Mouse (Mus musculus): ENCODE results near the gene Gng7. TPM values are rescaled to one million over a fixed set of nuclear protein-coding genes. Genes with fewer than 3 reads are reported as not detected.

The Gng7 gene
- total and polyA plus RNA-seq, 3 experiments, result 0.24 to 0.47 TPM; not detected in 1

GRCm38 (mm10) chr10:81016645-81017044 lies 1.9 kb upstream of the Gng7 start (continued):
- TF ChIP-seq MEF2A (IDR thresholded peaks at IDR 0.05; ENCODE audit: borderline replicate concordance, low read depth, low read length) (no peak), CTCF (conservative IDR thresholded peaks at IDR 0.05 in 1 of 2, IDR thresholded peaks at IDR 0.05 in 1 of 2; ENCODE audit: low read depth in 2 of 2, low read length in 2 of 2) (peak; percentile 80 to 90), ZC3H11A (IDR thresholded peaks at IDR 0.05; ENCODE audit: low read depth, low read length) (no peak), ELF1 (IDR thresholded peaks at IDR 0.05; ENCODE audit: low read depth, low read length) (no peak)

- in situ Hi-C loops (cut with MboI; ENCODE audit: low pct_ligation_motif_present, low pct_unique_long_range_greater_than_20kb, low sequenced_read_pairs) (no loop called here), dilution Hi-C loops (cut with MboI; ENCODE audit: extremely low pct_ligation_motif_present, extremely low pct_unique_long_range_greater_than_20kb, low sequenced_read_pairs) (no loop called here)
- Histone ChIP-seq H3K79me2 (replicated peaks; ENCODE audit: control insufficient read depth, extremely low read depth, insufficient read depth, poor library complexity, severe bottlenecking) (no peaks in the 10 kb centered on the region), H3K27ac (ENCODE audit: insufficient read depth, low read depth) (no peak overlapping the region), H3K9me3 (replicated peaks; ENCODE audit: low read length) (peaks cover 2% of the 10 kb centered on the region), H3K4me1 (ENCODE audit: control insufficient read depth in 1 of 2, insufficient read depth in 2 of 2) (peaks cover 4 to 14% of the 10 kb centered on the region in 2 experiments; a peak in 3 of 4 replicates), H3K36me3 (replicated peaks in 1 of 2; ENCODE audit: control insufficient read depth in 1 of 2, insufficient read depth in 1 of 2, low read length in 1 of 2) (no peaks in the 10 kb centered on the region), H3K4me3 (replicated peaks in 1 of 3; ENCODE audit: low read depth in 2 of 3, low read length in 2 of 3, poor library complexity in 1 of 3) (no peak overlapping the region), H3K9ac (ENCODE audit: insufficient read depth, low read depth) (no peak overlapping the region), H3K27me3 (replicated peaks) (peaks cover 46% of the 10 kb centered on the region), H3K4me2 (ENCODE audit: insufficient read depth, low read depth, poor library complexity, severe bottlenecking) (no peak overlapping the region)
- DNase-seq (ENCODE audit: extremely low read depth), result no peak
- TF ChIP-seq IRF4 (IDR thresholded peaks at IDR 0.05; ENCODE audit: low read depth, low read length), result no peak
Observed at GRCm38 (mm10) chr10:81015666-81016065, 921 bp upstream of the Gng7 start.

- H3K9ac ChIP-seq (ENCODE audit: insufficient read depth, low read depth), result no peak overlapping the region
- no peak for TF ChIP-seq SIN3A (IDR thresholded peaks at IDR 0.05; ENCODE audit: low read length)
- TF ChIP-seq SMC3 (IDR thresholded peaks at IDR 0.05; ENCODE audit: low read depth, low read length), result no peak
- no peak for TF ChIP-seq GABPA (IDR thresholded peaks at IDR 0.05; ENCODE audit: insufficient replicate concordance, low read depth, low read length)
- no peak for TF ChIP-seq MEF2A (IDR thresholded peaks at IDR 0.05; ENCODE audit: borderline replicate concordance, low read depth, low read length)
- H3K27me3 ChIP-seq (replicated peaks), result peaks cover 71% of the 10 kb centered on the region
- no peaks in the 10 kb centered on the region for H3K79me2 ChIP-seq (replicated peaks; ENCODE audit: control insufficient read depth, extremely low read depth, insufficient read depth, poor library complexity, severe bottlenecking)
- H3K4me1 ChIP-seq (ENCODE audit: control insufficient read depth in 1 of 2, insufficient read depth in 2 of 2), result peaks cover 9 to 20% of the 10 kb centered on the region in 2 experiments
- dilution Hi-C loops (cut with MboI; ENCODE audit: extremely low pct_ligation_motif_present, extremely low pct_unique_long_range_greater_than_20kb, low sequenced_read_pairs) (no loop called here), in situ Hi-C loops (cut with MboI; ENCODE audit: low pct_ligation_motif_present, low pct_unique_long_range_greater_than_20kb, low sequenced_read_pairs) (no loop called here)
- no peak overlapping the region for H3K27ac ChIP-seq (ENCODE audit: insufficient read depth, low read depth)
- H3K36me3 ChIP-seq (replicated peaks in 1 of 2; ENCODE audit: control insufficient read depth in 1 of 2, insufficient read depth in 1 of 2, low read length in 1 of 2), result no peaks in the 10 kb centered on the region
- H3K9me3 ChIP-seq (replicated peaks; ENCODE audit: low read length), result no peaks in the 10 kb centered on the region
- H3K4me3 ChIP-seq (replicated peaks in 1 of 3; ENCODE audit: low read depth in 2 of 3, low read length in 2 of 3, poor library complexity in 1 of 3), result no peak overlapping the region
- no peak for DNase-seq (ENCODE audit: extremely low read depth)
- no peak overlapping the region for H3K4me2 ChIP-seq (ENCODE audit: insufficient read depth, low read depth, poor library complexity, severe bottlenecking)
Observed at GRCm38 (mm10) chr10:81010851-81011250, 3.9 kb downstream of the Gng7 start.

- in situ Hi-C loops (cut with MboI; ENCODE audit: low pct_ligation_motif_present, low pct_unique_long_range_greater_than_20kb, low sequenced_read_pairs), result no loop called here
- no peaks in the 10 kb centered on the region for H3K9me3 ChIP-seq (replicated peaks; ENCODE audit: low read length)
- no peak overlapping the region for H3K27ac ChIP-seq (ENCODE audit: insufficient read depth, low read depth)
- H3K4me2 ChIP-seq (ENCODE audit: insufficient read depth, low read depth, poor library complexity, severe bottlenecking), result no peak overlapping the region
- DNase-seq (ENCODE audit: extremely low read depth), result peak; percentile 52
- dilution Hi-C loops (cut with MboI; ENCODE audit: extremely low pct_ligation_motif_present, extremely low pct_unique_long_range_greater_than_20kb, low sequenced_read_pairs), result no loop called here
- no peaks in the 10 kb centered on the region for H3K79me2 ChIP-seq (replicated peaks; ENCODE audit: control insufficient read depth, extremely low read depth, insufficient read depth, poor library complexity, severe bottlenecking)
- peaks cover 75% of the 10 kb centered on the region for H3K27me3 ChIP-seq (replicated peaks)
- no peak overlapping the region for H3K4me3 ChIP-seq (replicated peaks in 1 of 3; ENCODE audit: low read depth in 2 of 3, low read length in 2 of 3, poor library complexity in 1 of 3)
- no peak overlapping the region for H3K9ac ChIP-seq (ENCODE audit: insufficient read depth, low read depth)
- peaks cover 4 to 6% of the 10 kb centered on the region in 2 experiments; a peak in 3 of 4 replicates for H3K4me1 ChIP-seq (ENCODE audit: control insufficient read depth in 1 of 2, insufficient read depth in 2 of 2)
- H3K36me3 ChIP-seq (replicated peaks in 1 of 2; ENCODE audit: control insufficient read depth in 1 of 2, insufficient read depth in 1 of 2, low read length in 1 of 2), result no peaks in the 10 kb centered on the region
- TF ChIP-seq MAFK (IDR thresholded peaks at IDR 0.05; ENCODE audit: insufficient replicate concordance, low read length) (no peak), MAX (IDR thresholded peaks at IDR 0.05; ENCODE audit: low read length) (no peak), UBTF (IDR thresholded peaks at IDR 0.05; ENCODE audit: low read depth, low read length) (no peak), CHD1 (IDR thresholded peaks at IDR 0.05; ENCODE audit: low read depth, low read length) (no peak), ZKSCAN1 (IDR thresholded peaks at IDR 0.05; ENCODE audit: borderline replicate concordance, low read depth, low read length) (no peak), MAZ (IDR thresholded peaks at IDR 0.05; ENCODE audit: low read depth, low read length) (no peak), SIN3A (IDR thresholded peaks at IDR 0.05; ENCODE audit: low read length) (no peak), BHLHE40 (IDR thresholded peaks at IDR 0.05; ENCODE audit: low read depth, low read length) (no peak), MYC (IDR thresholded peaks at IDR 0.05; ENCODE audit: low read depth, low read length) (no peak), TCF12 (IDR thresholded peaks at IDR 0.05; ENCODE audit: low read depth, low read length) (no peak), NELFE (IDR thresholded peaks at IDR 0.05; ENCODE audit: low read depth, low read length) (no peak), KAT2A (IDR thresholded peaks at IDR 0.05; ENCODE audit: insufficient replicate concordance, low read length) (no peak), RCOR1 (conservative IDR thresholded peaks at IDR 0.05; ENCODE audit: low read depth, low read length) (no peak), NRF1 (IDR thresholded peaks at IDR 0.05; ENCODE audit: low read depth, low read length) (no peak), TBP (conservative IDR thresholded peaks at IDR 0.05; ENCODE audit: low read depth, low read length) (no peak), ZC3H11A (IDR thresholded peaks at IDR 0.05; ENCODE audit: low read depth, low read length) (no peak), JUND (conservative IDR thresholded peaks at IDR 0.05; ENCODE audit: low read depth, low read length) (no peak), ZMIZ1 (IDR thresholded peaks at IDR 0.05; ENCODE audit: low read depth, low read length) (no peak)
Observed at GRCm38 (mm10) chr10:81007240-81007639, 7.5 kb downstream of the Gng7 start.

Data from CH12.LX (cell line).